Mouse (Mus musculus): ENCODE results near the gene Gm15294.

Gm15294 gene

GRCm38 (mm10) chrX:141875135-141875534 is at the start of gene Gm15294:
TSS of gene Gm15294 (minus strand) at chrX:141875235.
- DNase-seq (ENCODE audit: low read depth, low spot score): no peak

- DNase-seq (ENCODE audit: low read depth, low spot score): no peak
Observed at GRCm38 (mm10) chrX:141884336-141885048, 9.5 kb upstream of the Gm15294 start.

- DNase-seq (ENCODE audit: low read depth, low spot score): no peak
Observed at GRCm38 (mm10) chrX:141874024-141874423, 1.0 kb downstream of the Gm15294 start.

- no peak for DNase-seq (ENCODE audit: low read depth, low spot score)
Observed at GRCm38 (mm10) chrX:141873597-141873996, 1.4 kb downstream of the Gm15294 start.

GRCm38 (mm10) chrX:141855684-141856396 is 19.2 kb downstream of the Gm15294 start:
- no peak for DNase-seq (ENCODE audit: low read depth, low spot score)
